Mouse (Mus musculus) lung, embryonic 14.5 days (tissue): ENCODE measurements around the gene Crls1. TPM values are rescaled to one million over a fixed set of nuclear protein-coding genes. Genes with fewer than 3 reads are reported as not detected.

ENCODE experiments used
- ATAC-seq: fragments of 200-750 bp; cut with Nextera tagmentation; 2 replicates; pipeline ENCODE4 v1.8.0; 2017; ENCODE audit warnings: mild to moderate bottlenecking, moderate TSS enrichment, moderate library complexity; ENCODE audit not compliant: insufficient read depth
- DNase-seq: peaks from one replicate; pipeline ENCODE4 v3.0.0-alpha.2; 2015
- H3K27ac ChIP-seq: fragments of 300-500 bp; sonication (generic); 2 replicates; pipeline ENCODE4 v1.5.1; 2014; ENCODE audit warnings: low read depth, mild to moderate bottlenecking, moderate library complexity
- H3K27me3 ChIP-seq: fragments of 300-500 bp; sonication (generic); 2 replicates; pipeline ENCODE4 v1.6.1; 2014; ENCODE audit warnings: low read length, control low read depth; ENCODE audit not compliant: insufficient read depth
- H3K36me3 ChIP-seq: fragments of 300-500 bp; sonication (generic); 2 replicates; pipeline ENCODE4 v1.6.1; 2014; ENCODE audit warnings: control low read depth; ENCODE audit not compliant: insufficient read depth
- H3K4me1 ChIP-seq: fragments of 300-500 bp; sonication (generic); 2 replicates; pipeline ENCODE4 v1.6.1; 2014; ENCODE audit warnings: antibody characterized with exemption, control low read depth; ENCODE audit not compliant: insufficient read depth
- H3K4me2 ChIP-seq: fragments of 300-500 bp; sonication (generic); 2 replicates; pipeline ENCODE4 v1.6.1; 2014; ENCODE audit warnings: mild to moderate bottlenecking
- H3K4me3 ChIP-seq: fragments of 300-500 bp; sonication (generic); 2 replicates; pipeline ENCODE4 v1.5.1; 2014; ENCODE audit warnings: low read depth, low read length
- H3K9ac ChIP-seq: fragments of 300-500 bp; sonication (generic); 2 replicates; pipeline ENCODE4 v1.6.1; 2014
- H3K9me3 ChIP-seq: fragments of 300-500 bp; sonication (generic); 2 replicates; pipeline ENCODE4 v1.6.1; 2016; ENCODE audit warnings: low read depth, low read length, control low read depth
- CTCF ChIP-seq: IDR thresholded peaks from 2 replicates; pipeline ENCODE4 v1.5.1; 2016; ENCODE audit warnings: antibody characterized with exemption, low read depth
- WGBS: fragments of 180-500 bp; shearing (Covaris S2); extraction: QIAGEN DNeasy Blood & Tissue Kit; methylation state at CpG from one replicate; pipeline ENCODE4 v1.1.7; 2014; 5-methylcytosine and 5-hydroxymethylcytosine counted together
- polyA plus RNA-seq: library from polyadenylated mRNA; unstranded; fragments of >200 nt; fragmentation: Nextera tagmentation; extraction: Ambion mirVana; gene quantifications from 2 replicates; pipeline ENCODE4 v1.2.1, GENCODE M21; 2014

The Crls1 gene
- 28.5 and 28.6 TPM in 2 replicates for polyA plus RNA-seq

DNA sequence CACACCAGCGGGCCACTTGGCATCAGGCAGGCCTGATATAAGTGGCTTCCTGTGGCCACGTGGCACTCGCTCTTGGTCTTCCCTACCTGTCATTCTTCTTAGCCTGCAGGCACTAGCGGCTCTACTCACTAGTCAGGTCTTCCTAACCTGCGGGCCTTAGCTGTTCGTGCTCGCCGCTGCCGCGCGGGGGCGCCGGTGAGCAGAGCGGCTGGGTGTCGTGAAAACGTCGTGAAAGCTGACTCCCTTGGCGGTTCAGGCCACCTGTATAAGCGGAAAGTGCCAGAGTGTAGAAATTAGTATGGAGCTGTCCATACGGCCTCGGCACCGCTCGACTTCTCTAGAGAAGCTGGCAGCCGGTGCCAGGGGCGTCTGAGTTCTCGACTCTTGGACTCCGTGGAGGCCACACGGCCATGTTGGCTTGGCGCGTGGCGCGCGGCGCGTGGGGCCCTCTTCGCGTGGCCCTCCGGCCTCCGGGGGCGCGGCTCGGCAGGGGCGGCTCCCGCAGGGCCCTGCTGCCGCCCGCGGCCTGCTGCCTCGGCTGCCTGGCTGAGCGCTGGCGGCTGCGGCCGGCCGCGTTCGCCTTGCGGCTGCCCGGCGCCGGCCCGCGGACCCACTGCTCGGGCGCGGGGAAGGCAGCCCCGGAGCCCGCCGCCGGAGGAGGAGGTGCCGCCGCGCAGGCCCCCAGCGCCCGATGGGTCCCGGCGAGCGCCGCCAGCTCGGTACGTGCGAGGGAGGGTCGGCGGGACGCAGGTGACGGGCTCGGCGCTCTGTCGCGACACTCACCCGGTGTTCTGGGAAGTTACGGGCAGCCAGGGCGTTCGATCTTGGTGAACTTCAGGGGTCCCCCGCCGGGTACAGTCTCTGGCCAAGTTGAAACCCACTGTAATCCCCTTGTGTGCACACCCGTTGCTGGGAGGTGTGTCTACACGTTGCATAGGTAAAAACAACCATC is at the start of gene Crls1:
Crls1 (plus strand) TSS at position 260 of the 952 bp plus-strand sequence.
- peak; percentile 99 for TF ChIP-seq CTCF
- peak; percentile 92 for ATAC-seq
- Histone ChIP-seq H3K9ac (peak within 1 kb of the TSS; percentile 82), H3K9me3 (no peaks in the 10 kb centered on the region), H3K4me1 (0 out of 2 replicates have a peak, but pooled peaks cover 3% of the 10 kb centered on the region), H3K36me3 (peaks cover 24% of the 10 kb centered on the region), H3K4me3 (peak within 1 kb of the TSS; percentile 87), H3K27ac (peak within 1 kb of the TSS; percentile 77), H3K27me3 (no peaks in the 10 kb centered on the region), H3K4me2 (peak within 1 kb of the TSS; percentile 86)
- WGBS = under 1% methylated on average over 83 of the region's 96 CpGs
- DNase-seq = peak; percentile 95

DNA sequence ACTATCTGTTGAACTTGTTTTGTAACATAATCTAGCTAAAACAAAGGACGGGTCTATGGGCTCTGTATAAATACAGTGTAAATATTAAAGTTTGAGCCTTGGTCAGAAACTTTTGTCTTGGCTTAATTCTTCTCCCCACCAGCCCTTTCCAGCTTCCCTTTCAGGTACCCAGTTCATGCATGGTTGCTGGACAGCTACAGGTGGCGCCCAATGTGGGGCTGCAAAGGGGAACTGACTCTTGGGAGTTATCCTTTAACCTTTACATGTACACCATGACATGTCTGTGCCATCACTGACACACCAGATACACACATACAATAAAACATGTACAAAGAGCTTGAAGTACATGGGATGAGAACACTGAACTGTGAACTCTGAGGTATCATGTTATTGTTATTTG is 43.5 kb upstream of the Crls1 start:
- no peaks in the 10 kb centered on the region for H3K27me3 ChIP-seq
- no peak overlapping the region for H3K4me2 ChIP-seq
- H3K36me3 ChIP-seq = peaks cover 46% of the 10 kb centered on the region
- ATAC-seq = no peak
- DNase-seq = no peak
- H3K27ac ChIP-seq = no peak overlapping the region
- WGBS = 88% methylated on average over 2 of the region's 2 CpGs
- no peaks in the 10 kb centered on the region for H3K9me3 ChIP-seq
- no peak overlapping the region for H3K4me3 ChIP-seq
- no peaks in the 10 kb centered on the region for H3K4me1 ChIP-seq
- no peak for TF ChIP-seq CTCF
- H3K9ac ChIP-seq = no peak overlapping the region

DNA sequence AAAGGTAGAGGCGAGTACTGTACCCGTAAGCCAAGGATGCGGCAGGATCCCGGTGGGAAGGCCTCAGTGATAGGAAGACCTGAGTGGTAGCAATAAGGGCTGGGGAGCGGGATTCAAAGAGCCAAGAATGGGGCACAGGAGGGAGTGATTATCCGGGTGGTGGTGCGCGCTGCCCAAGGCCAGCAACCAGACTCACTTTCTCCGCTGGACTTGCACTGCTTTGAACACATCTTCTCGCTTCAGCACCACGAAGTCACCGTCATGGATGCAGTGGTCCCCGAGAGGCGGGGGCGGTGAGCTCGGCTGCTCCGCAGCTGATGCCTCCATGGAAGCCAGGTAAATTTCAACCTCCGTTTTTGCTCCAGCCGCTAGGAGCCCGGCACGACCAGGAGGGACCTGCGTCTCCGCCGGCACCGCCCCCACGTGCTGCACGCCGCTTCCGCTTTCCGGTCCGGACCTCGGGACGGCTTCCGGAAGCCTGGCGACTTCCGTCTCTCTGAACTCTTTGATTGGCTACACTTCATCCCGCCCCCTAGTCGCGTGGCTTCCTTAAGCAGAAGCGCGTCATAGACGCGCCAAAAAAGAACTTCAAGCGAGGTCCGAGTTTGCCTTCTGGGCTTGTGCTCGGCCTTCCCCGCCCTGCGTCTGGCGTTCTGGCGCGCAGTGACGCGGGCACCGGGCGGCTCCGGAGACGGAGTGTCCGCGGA is 30.7 kb upstream of the Crls1 start, which contains the start of the genes Trmt6 and Mcm8:
Trmt6 (minus strand) TSS at position 448 of the 707 bp plus-strand sequence.
Mcm8 (plus strand) TSS at position 534 of the 707 bp plus-strand sequence.
- Histone ChIP-seq H3K36me3 (peaks cover 19% of the 10 kb centered on the region), H3K9ac (peak within 1 kb of the TSS; percentile 82), H3K4me3 (peak within 1 kb of the TSS; percentile 81), H3K4me2 (peak within 1 kb of the TSS; percentile 81), H3K27ac (peak within 1 kb of the TSS; percentile 84), H3K27me3 (no peaks in the 10 kb centered on the region), H3K4me1 (no peaks in the 10 kb centered on the region), H3K9me3 (no peaks in the 10 kb centered on the region)
- DNase-seq (peak; percentile 99), ATAC-seq (peak; percentile 100)
- WGBS = under 1% methylated on average over 59 of the region's 59 CpGs
- TF ChIP-seq CTCF = peak; percentile 41; the same call in 1 of the 2 replicates

DNA sequence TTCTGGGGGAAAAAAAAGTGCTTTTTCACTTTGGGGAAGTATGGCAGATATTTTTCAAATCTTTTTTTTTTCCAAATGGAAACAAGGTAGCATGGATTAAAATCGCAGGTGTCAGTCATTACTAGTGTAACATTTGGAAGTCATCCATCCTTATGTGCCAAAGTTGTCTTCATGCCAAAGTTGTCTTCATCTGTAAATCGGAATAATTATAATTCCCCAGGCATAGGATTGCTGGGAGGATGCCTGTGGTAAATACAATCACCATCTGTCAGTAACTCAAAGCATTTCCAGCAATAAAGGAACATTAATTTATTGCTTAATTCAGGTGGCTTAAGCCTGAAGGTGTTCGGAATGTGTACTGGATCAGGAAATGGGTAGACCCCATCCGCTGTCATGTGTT is 5.4 kb upstream of the Crls1 start:
- TF ChIP-seq CTCF = no peak
- Histone ChIP-seq H3K27me3 (no peaks in the 10 kb centered on the region), H3K9ac (no peak overlapping the region), H3K4me2 (no peak overlapping the region), H3K9me3 (no peaks in the 10 kb centered on the region), H3K4me3 (no peak overlapping the region), H3K4me1 (no peaks in the 10 kb centered on the region), H3K36me3 (peaks cover 35% of the 10 kb centered on the region; the same call in 1 of the 2 replicates), H3K27ac (no peak overlapping the region)
- DNase-seq = no peak
- no peak for ATAC-seq
- WGBS = 93% methylated on average over 4 of the region's 4 CpGs

DNA sequence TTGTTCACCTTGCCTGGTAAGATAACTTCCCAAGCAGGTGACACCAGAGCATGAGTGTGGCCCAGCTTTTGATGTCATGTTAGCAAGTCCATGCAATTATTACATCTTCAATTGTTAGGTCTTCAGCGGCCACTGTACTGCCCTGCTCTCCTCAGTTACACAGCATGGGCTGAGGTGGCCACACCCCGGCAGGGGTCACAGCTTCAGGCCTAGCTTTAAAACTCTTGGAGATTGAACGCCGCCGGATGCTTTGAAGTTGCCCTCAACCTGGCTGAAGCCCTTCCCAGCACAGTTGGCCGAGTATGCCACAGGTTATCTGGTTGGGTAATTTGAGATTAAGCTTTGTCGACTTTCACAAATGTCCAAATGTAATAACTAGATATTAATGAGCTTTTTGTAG is 1.1 kb downstream of the Crls1 start:
- H3K9me3 ChIP-seq = no peaks in the 10 kb centered on the region
- no peaks in the 10 kb centered on the region for H3K27me3 ChIP-seq
- H3K4me2 ChIP-seq = peak overlapping the region; percentile 86
- H3K4me1 ChIP-seq = 0 out of 2 replicates have a peak, but pooled peaks cover 3% of the 10 kb centered on the region
- no peak overlapping the region for H3K27ac ChIP-seq
- DNase-seq (peak; percentile 3), ATAC-seq (no peak)
- H3K9ac ChIP-seq = peak overlapping the region; percentile 82
- H3K36me3 ChIP-seq = peaks cover 27% of the 10 kb centered on the region
- H3K4me3 ChIP-seq = peak overlapping the region; percentile 87
- WGBS = 20% methylated on average over 7 of the region's 7 CpGs
- no peak for TF ChIP-seq CTCF

DNA sequence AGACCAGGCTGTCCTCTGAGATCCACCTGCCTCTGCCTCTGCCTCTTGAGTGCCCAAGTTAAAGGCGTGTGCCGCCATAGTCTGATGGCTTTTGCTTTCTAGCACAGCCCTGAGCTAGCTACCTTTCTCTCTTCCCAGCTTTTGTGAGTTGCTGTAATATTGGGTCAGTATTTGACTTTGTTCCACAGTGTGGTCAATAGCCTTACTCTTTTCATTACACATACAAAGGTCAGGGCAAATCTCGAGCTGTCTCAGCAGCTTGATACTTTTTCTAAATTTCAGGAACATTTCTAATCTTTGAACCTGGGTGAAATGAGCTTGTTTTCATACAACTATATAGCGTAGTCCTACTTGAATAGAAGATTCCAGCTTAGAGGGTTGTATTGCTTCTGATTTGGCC is 1.9 kb downstream of the Crls1 start:
- Histone ChIP-seq H3K27me3 (no peaks in the 10 kb centered on the region), H3K9me3 (no peaks in the 10 kb centered on the region), H3K4me1 (0 out of 2 replicates have a peak, but pooled peaks cover 3% of the 10 kb centered on the region), H3K4me2 (peak overlapping the region; percentile 86; the same call in 1 of the 2 replicates), H3K27ac (no peak overlapping the region), H3K36me3 (peaks cover 23% of the 10 kb centered on the region; the same call in 1 of the 2 replicates), H3K9ac (no peak overlapping the region), H3K4me3 (no peak overlapping the region)
- no peak for DNase-seq
- no peak for ATAC-seq
- WGBS = 90% methylated on average over 4 of the region's 4 CpGs
- TF ChIP-seq CTCF = no peak
